ENCODE assay signal across 8 mouse cellular contexts in the genomic region with DNA sequence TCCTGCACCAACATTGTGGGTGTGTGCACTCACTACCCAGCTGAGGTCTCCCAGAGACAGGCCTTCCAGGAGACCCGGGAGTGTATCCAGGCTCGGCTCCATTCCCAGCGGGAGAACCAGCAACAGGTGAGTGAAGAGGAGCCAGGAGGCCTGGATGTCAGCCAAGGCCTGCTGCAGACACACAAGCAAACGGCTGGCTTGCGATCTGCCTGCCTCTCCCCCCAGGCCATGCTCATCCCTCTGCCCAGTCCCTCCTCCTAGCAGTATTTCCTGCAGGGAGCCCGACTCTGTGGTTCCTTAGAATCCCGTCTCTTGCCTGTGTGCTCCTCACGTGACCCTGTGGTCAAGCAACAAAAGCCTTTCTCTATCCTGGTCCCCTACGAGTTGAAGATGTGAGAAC.
DNase-seq lines count a peak whose midpoint lies in the region; ATAC-seq lines count a peak whose summit lies in the region.
"Had no signal": no experiment of that assay in that cellular context is flagged by ENCODE, and none has a peak within 500 bp of the region (broad histone marks: within the 10 kb centered on the region; RNA-seq: fewer than 3 reads in every experiment).

No protein-coding gene starts in this region.

- H3K4me3 ChIP-seq in liver, embryonic 11.5 days (ENCODE audit: low read depth, low read length): no peak overlapping the region
- H3K4me3 ChIP-seq: limb, embryonic 13.5 days had no signal

- 51% methylated on average over 9 of the region's 9 CpGs for whole genome bisulfite sequencing in liver, embryonic 11.5 days

- no peak overlapping the region for H3K9ac ChIP-seq in liver, embryonic 11.5 days (ENCODE audit: low read depth, low read length)
- H3K9ac ChIP-seq: limb, embryonic 13.5 days had no signal

- no peak overlapping the region for H3K27ac ChIP-seq in liver, embryonic 11.5 days (ENCODE audit: low read depth, low read length)
- H3K27ac ChIP-seq: limb, embryonic 13.5 days had no signal

- H3K36me3 ChIP-seq in liver, embryonic 11.5 days (ENCODE audit: control insufficient read depth, insufficient read depth, low read length): no peaks in the 10 kb centered on the region
- H3K36me3 ChIP-seq: limb, embryonic 13.5 days had no signal

- no peak for ATAC-seq in liver, embryonic 11.5 days (replicated peaks; ENCODE audit: low FRiP score)

- H3K27me3 ChIP-seq in liver, embryonic 11.5 days (replicated peaks; ENCODE audit: control insufficient read depth, insufficient read depth, low read length): no peaks in the 10 kb centered on the region; the same call in 1 of the 2 replicates
- H3K27me3 ChIP-seq: limb, embryonic 13.5 days had no signal

- DNase-seq in liver: peak; percentile 31
- no peak for DNase-seq in liver, embryonic 11.5 days (ENCODE audit: low spot score)
- DNase-seq in cerebellum, adult 8-10 months: peak; percentile 31
- peak; percentile 75 for DNase-seq in gastrocnemius, postnatal 10 days
- DNase-seq in ovary, postnatal 10 days (ENCODE audit: low spot score): peak; percentile 25
- no peak for DNase-seq in lung, postnatal 36 days
- DNase-seq in neural tube, embryonic 10.5 days (ENCODE audit: extremely low spot score, low spot score): no peak

- H3K4me2 ChIP-seq in liver, embryonic 11.5 days: no peak overlapping the region
- H3K4me2 ChIP-seq: limb, embryonic 13.5 days had no signal

- H3K4me1 ChIP-seq in liver, embryonic 11.5 days (replicated peaks; ENCODE audit: control insufficient read depth, insufficient read depth, low read length): no peaks in the 10 kb centered on the region

- H3K9me3 ChIP-seq in liver, embryonic 11.5 days (ENCODE audit: control insufficient read depth, low read length): no peaks in the 10 kb centered on the region
- H3K9me3 ChIP-seq: limb, embryonic 13.5 days had no signal

Comparison
In these comparisons a context has a peak if more than half of its experiments do, and no peak if none do; other contexts are left out.
1. DNase-seq: peak in liver (single experiment), cerebellum, adult 8-10 months (single experiment), gastrocnemius, postnatal 10 days (single experiment) and ovary, postnatal 10 days (single experiment); none in liver, embryonic 11.5 days (single experiment), lung, postnatal 36 days (single experiment) and neural tube, embryonic 10.5 days (single experiment).